Comparison of ENCODE assay signal across 9 mouse cellular contexts in genomic region chr10:81431526-81432168, GRCm38 (mm10). TPM values are rescaled to one million over a fixed set of nuclear protein-coding genes. Genes with fewer than 3 reads are reported as not detected.
DNase-seq lines count a peak whose midpoint lies in the region; ATAC-seq lines count a peak whose summit lies in the region.
"Had no signal": no experiment of that assay in that cellular context is flagged by ENCODE, and none has a peak within 500 bp of the region (broad histone marks: within the 10 kb centered on the region; RNA-seq: fewer than 3 reads in every experiment).

No protein-coding gene starts in this region.

- no peaks in the 10 kb centered on the region for H3K9me3 ChIP-seq in forebrain, embryonic 10.5 days
- no peaks in the 10 kb centered on the region for H3K9me3 ChIP-seq in hindbrain, embryonic 14.5 days (ENCODE audit: control insufficient read depth, low read length)
- H3K9me3 ChIP-seq in limb, embryonic 11.5 days (ENCODE audit: control insufficient read depth, low read length) = no peaks in the 10 kb centered on the region
- no peaks in the 10 kb centered on the region for H3K9me3 ChIP-seq in neural tube, embryonic 13.5 days

- peak overlapping the region; percentile 84 for H3K4me3 ChIP-seq in forebrain, embryonic 10.5 days
- H3K4me3 ChIP-seq in hindbrain, embryonic 14.5 days (replicated peaks; ENCODE audit: low read length) = peak overlapping the region; percentile 80
- peak overlapping the region; percentile 78 for H3K4me3 ChIP-seq in limb, embryonic 11.5 days (ENCODE audit: low read depth, low read length)
- peak overlapping the region; percentile 77 for H3K4me3 ChIP-seq in neural tube, embryonic 13.5 days

- H3K36me3 ChIP-seq in forebrain, embryonic 10.5 days (replicated peaks) = no peaks in the 10 kb centered on the region
- no peaks in the 10 kb centered on the region for H3K36me3 ChIP-seq in hindbrain, embryonic 14.5 days (replicated peaks; ENCODE audit: control insufficient read depth, insufficient read depth)
- H3K36me3 ChIP-seq in limb, embryonic 11.5 days (ENCODE audit: control insufficient read depth, insufficient read depth, low read length) = no peaks in the 10 kb centered on the region
- H3K36me3 ChIP-seq in neural tube, embryonic 13.5 days = no peaks in the 10 kb centered on the region

- H3K4me1 ChIP-seq in forebrain, embryonic 10.5 days = peaks cover 50% of the 10 kb centered on the region
- peaks cover 35% of the 10 kb centered on the region for H3K4me1 ChIP-seq in hindbrain, embryonic 14.5 days (replicated peaks; ENCODE audit: control insufficient read depth, insufficient read depth, low read length)
- H3K4me1 ChIP-seq in limb, embryonic 11.5 days (ENCODE audit: control insufficient read depth, insufficient read depth, low read length) = peaks cover 13% of the 10 kb centered on the region
- H3K4me1 ChIP-seq in neural tube, embryonic 13.5 days (replicated peaks) = peaks cover 56% of the 10 kb centered on the region

- H3K9ac ChIP-seq in hindbrain, embryonic 14.5 days = peak overlapping the region; percentile 87
- H3K9ac ChIP-seq in limb, embryonic 11.5 days (ENCODE audit: low read length) = no peak overlapping the region
- H3K9ac ChIP-seq in neural tube, embryonic 13.5 days = peak overlapping the region; percentile 92

- peak overlapping the region; percentile 88 for H3K4me2 ChIP-seq in hindbrain, embryonic 14.5 days (replicated peaks)
- H3K4me2 ChIP-seq in limb, embryonic 11.5 days (ENCODE audit: low read depth, severe bottlenecking) = peak overlapping the region; percentile 93
- H3K4me2 ChIP-seq in neural tube, embryonic 13.5 days = peak overlapping the region; percentile 85

- intact Hi-C loops in left cerebral cortex, postnatal 14 days (cut with DNase I) = no loop called here
- intact Hi-C loops in left cerebral cortex, postnatal 36 days (cut with DNase I) = loop anchor here (2.0 kb wide), 1 partner anchor 15 kb away; no protein-coding TSS in a partner anchor

- no peak for ATAC-seq in hindbrain, embryonic 14.5 days (ENCODE audit: low FRiP score)
- no peak for ATAC-seq in limb, embryonic 11.5 days (ENCODE audit: insufficient number of reproducible peaks, low FRiP score, low TSS enrichment, low read depth)
- ATAC-seq in neural tube, embryonic 13.5 days (ENCODE audit: low read depth) = no peak
- ATAC-seq in inflammation-experienced regulatory T-cells, adult 6 months = no peak

- peaks cover 79% of the 10 kb centered on the region for H3K27me3 ChIP-seq in forebrain, embryonic 10.5 days (ENCODE audit: poor library complexity, severe bottlenecking)
- peaks cover 23% of the 10 kb centered on the region for H3K27me3 ChIP-seq in hindbrain, embryonic 14.5 days (ENCODE audit: control insufficient read depth, insufficient read depth, low read length)
- peaks cover 29% of the 10 kb centered on the region for H3K27me3 ChIP-seq in limb, embryonic 11.5 days (ENCODE audit: control insufficient read depth, insufficient read depth, low read length)
- peaks cover 20% of the 10 kb centered on the region for H3K27me3 ChIP-seq in neural tube, embryonic 13.5 days

- H3K27ac ChIP-seq in forebrain, embryonic 10.5 days = peak overlapping the region; percentile 93
- peak overlapping the region; percentile 97; the same call in 1 of the 2 replicates for H3K27ac ChIP-seq in hindbrain, embryonic 14.5 days
- H3K27ac ChIP-seq in limb, embryonic 11.5 days (replicated peaks; ENCODE audit: low read depth, low read length) = no peak overlapping the region
- peak overlapping the region; percentile 96 for H3K27ac ChIP-seq in neural tube, embryonic 13.5 days (replicated peaks)

- DNase-seq in left cerebral cortex, postnatal 14 days (ENCODE audit: low spot score in 2 of 2) = peak; percentile 43 to 69
- no peak for DNase-seq in left cerebral cortex, postnatal 36 days (ENCODE audit: low spot score in 2 of 2)
- peak; percentile 74 for DNase-seq in Muller cell, postnatal 12 days (ENCODE audit: inconsistent ontology term)
- DNase-seq in forebrain, embryonic 10.5 days (ENCODE audit: extremely low spot score, low spot score) = no peak
- peak; percentile 43 for DNase-seq in hindbrain, embryonic 14.5 days (ENCODE audit: low spot score)
- DNase-seq in limb, embryonic 11.5 days (ENCODE audit: low spot score) = peak; percentile 43

- 18% methylated on average over 15 of the region's 15 CpGs for WGBS in forebrain, embryonic 10.5 days
- 17% methylated on average over 15 of the region's 15 CpGs for WGBS in hindbrain, embryonic 14.5 days
- WGBS in limb, embryonic 11.5 days = 16% methylated on average over 15 of the region's 15 CpGs
- WGBS in neural tube, embryonic 13.5 days = 19% methylated on average over 15 of the region's 15 CpGs

RNA-seq across cellular contexts. Expression of gene Nfic, which starts 23.8 kb away (rescaled TPM):
- 10 to 100 TPM; 67.0 to 69.8 TPM for total RNA-seq in left cerebral cortex, postnatal 14 days (2021)
- 10 to 100 TPM; 87.9 to 96.9 TPM for total RNA-seq in left cerebral cortex, postnatal 36 days (2021)
- polyA plus RNA-seq in forebrain, embryonic 10.5 days (2016; fragmentation: Nextera tagmentation; extraction: Ambion mirVana) = 7.3 and 8.6 TPM in 2 replicates
- polyA plus RNA-seq in hindbrain, embryonic 14.5 days (2014; fragmentation: Nextera tagmentation; extraction: Ambion mirVana) = 17.3 and 25.8 TPM in 2 replicates
- 16.7 and 18.7 TPM in 2 replicates for polyA plus RNA-seq in limb, embryonic 11.5 days (2014; fragmentation: Nextera tagmentation; extraction: Ambion mirVana)
- polyA plus RNA-seq in neural tube, embryonic 13.5 days (2015; fragmentation: Nextera tagmentation; extraction: Ambion mirVana) = 27.1 and 27.9 TPM in 2 replicates
- 10 to 100 TPM; 13.8 to 17.2 (median 15.0) TPM for polyA plus RNA-seq in inflammation-experienced regulatory T-cells, adult 6 months (2017; shearing (Covaris generic))

RNA-seq across cellular contexts. Expression of gene Smim24, which starts 38.8 kb away (rescaled TPM):
- total RNA-seq in left cerebral cortex, postnatal 14 days (2021) = 1 to 10 TPM; 1.8 to 1.9 TPM
- under 1 TPM; 0.77 to 0.94 TPM for total RNA-seq in left cerebral cortex, postnatal 36 days (2021)
- 1.6 and 1.9 TPM in 2 replicates for polyA plus RNA-seq in forebrain, embryonic 10.5 days (2016; fragmentation: Nextera tagmentation; extraction: Ambion mirVana)
- polyA plus RNA-seq in hindbrain, embryonic 14.5 days (2014; fragmentation: Nextera tagmentation; extraction: Ambion mirVana) = 0.84 and 1.3 TPM in 2 replicates
- polyA plus RNA-seq in limb, embryonic 11.5 days (2014; fragmentation: Nextera tagmentation; extraction: Ambion mirVana) = 3.4 and 3.5 TPM in 2 replicates
- 1.8 and 3.1 TPM in 2 replicates for polyA plus RNA-seq in neural tube, embryonic 13.5 days (2015; fragmentation: Nextera tagmentation; extraction: Ambion mirVana)
- polyA plus RNA-seq in inflammation-experienced regulatory T-cells, adult 6 months (2017; shearing (Covaris generic)) = 10 to 100 TPM in 1 of 3 experiments, 1 to 10 TPM in 2; 4.4 to 10.7 (median 9.8) TPM

RNA-seq across cellular contexts. Expression of gene Gm48552, which starts 42.8 kb away (rescaled TPM):
- 1 to 10 TPM; 2.8 to 4.7 TPM for total RNA-seq in left cerebral cortex, postnatal 14 days (2021)
- 1 to 10 TPM; 1.9 to 4.9 TPM for total RNA-seq in left cerebral cortex, postnatal 36 days (2021)
- polyA plus RNA-seq in forebrain, embryonic 10.5 days (2016; fragmentation: Nextera tagmentation; extraction: Ambion mirVana) = 0.78 and 1.4 TPM in 2 replicates
- polyA plus RNA-seq in hindbrain, embryonic 14.5 days (2014; fragmentation: Nextera tagmentation; extraction: Ambion mirVana) = 1.9 and 2.2 TPM in 2 replicates
- polyA plus RNA-seq in limb, embryonic 11.5 days (2014; fragmentation: Nextera tagmentation; extraction: Ambion mirVana) = 0.40 and 1.0 TPM in 2 replicates
- 1.3 and 2.5 TPM in 2 replicates for polyA plus RNA-seq in neural tube, embryonic 13.5 days (2015; fragmentation: Nextera tagmentation; extraction: Ambion mirVana)
- polyA plus RNA-seq in inflammation-experienced regulatory T-cells, adult 6 months (2017; shearing (Covaris generic)) = 1 to 10 TPM in 1 of 3 experiments, not detected in 2; 3.1 TPM
- total RNA-seq: neutrophil, adult 5-6 weeks had no signal

RNA-seq across cellular contexts. Expression of gene Gm48551, which starts 47.4 kb away (rescaled TPM):
- total RNA-seq in left cerebral cortex, postnatal 14 days (2021) = 1 to 10 TPM; 2.4 to 3.2 TPM
- 1 to 10 TPM; 2.5 to 4.3 TPM for total RNA-seq in left cerebral cortex, postnatal 36 days (2021)
- 2.6 and 3.1 TPM in 2 replicates for polyA plus RNA-seq in forebrain, embryonic 10.5 days (2016; fragmentation: Nextera tagmentation; extraction: Ambion mirVana)
- polyA plus RNA-seq in hindbrain, embryonic 14.5 days (2014; fragmentation: Nextera tagmentation; extraction: Ambion mirVana) = 5.5 and 5.7 TPM in 2 replicates
- 2.1 and 2.8 TPM in 2 replicates for polyA plus RNA-seq in limb, embryonic 11.5 days (2014; fragmentation: Nextera tagmentation; extraction: Ambion mirVana)
- polyA plus RNA-seq in neural tube, embryonic 13.5 days (2015; fragmentation: Nextera tagmentation; extraction: Ambion mirVana) = 5.2 and 8.2 TPM in 2 replicates
- polyA plus RNA-seq in inflammation-experienced regulatory T-cells, adult 6 months (2017; shearing (Covaris generic)) = 1 to 10 TPM in 2 of 3 experiments, under 1 TPM in 1; 0.60 to 1.9 (median 1.1) TPM

RNA-seq across cellular contexts. Expression of gene Dohh, which starts 47.4 kb away (rescaled TPM):
- 10 to 100 TPM; 82.4 to 88.6 TPM for total RNA-seq in left cerebral cortex, postnatal 14 days (2021)
- 100 to 1,000 TPM in 1 of 2 experiments, 10 to 100 TPM in 1; 80.0 to 103 TPM for total RNA-seq in left cerebral cortex, postnatal 36 days (2021)
- 96.8 and 97.9 TPM in 2 replicates for polyA plus RNA-seq in forebrain, embryonic 10.5 days (2016; fragmentation: Nextera tagmentation; extraction: Ambion mirVana)
- 68.9 TPM in 2 replicates for polyA plus RNA-seq in hindbrain, embryonic 14.5 days (2014; fragmentation: Nextera tagmentation; extraction: Ambion mirVana)
- 53.7 and 55.7 TPM in 2 replicates for polyA plus RNA-seq in limb, embryonic 11.5 days (2014; fragmentation: Nextera tagmentation; extraction: Ambion mirVana)
- polyA plus RNA-seq in neural tube, embryonic 13.5 days (2015; fragmentation: Nextera tagmentation; extraction: Ambion mirVana) = 72.2 and 75.2 TPM in 2 replicates
- 10 to 100 TPM in 2 of 3 experiments, 1 to 10 TPM in 1; 9.2 to 17.9 (median 10.9) TPM for polyA plus RNA-seq in inflammation-experienced regulatory T-cells, adult 6 months (2017; shearing (Covaris generic))

Comparison
In these comparisons a context has a peak if more than half of its experiments do, and no peak if none do; other contexts are left out.
1. DNase-seq: peak in left cerebral cortex, postnatal 14 days (2 of 2), Muller cell, postnatal 12 days (single experiment), hindbrain, embryonic 14.5 days (single experiment) and limb, embryonic 11.5 days (single experiment); none in left cerebral cortex, postnatal 36 days (0 of 2) and forebrain, embryonic 10.5 days (single experiment).
2. Peak in every context shown above with its lines, with median percentiles within 50 percentile points of each other: H3K4me3 ChIP-seq and H3K4me2 ChIP-seq.